Mouse (Mus musculus) erythroblast, embryonic 14.5 days (primary cell): ENCODE measurements around the gene Olfr1124. TPM values are rescaled to one million over a fixed set of nuclear protein-coding genes. Genes with fewer than 3 reads are reported as not detected.

Experiments
- H3K27me3 ChIP-seq: 2 replicates; pipeline ENCODE4 v1.6.1; 2012; ENCODE audit warnings: inconsistent platforms; ENCODE audit not compliant: control insufficient read depth
- H3K36me3 ChIP-seq: 2 replicates; pipeline ENCODE4 v1.6.1; 2012; ENCODE audit warnings: mild to moderate bottlenecking, inconsistent platforms; ENCODE audit not compliant: control insufficient read depth
- H3K4me1 ChIP-seq: 2 replicates; pipeline ENCODE4 v1.6.1; 2012; ENCODE audit warnings: inconsistent platforms; ENCODE audit not compliant: control insufficient read depth
- H3K4me3 ChIP-seq: replicated peaks from 2 replicates; pipeline ENCODE3; 2012; ENCODE audit warnings: moderate library complexity, mild to moderate bottlenecking, inconsistent platforms
- H3K9me3 ChIP-seq: 2 replicates; pipeline ENCODE4 v1.6.1; 2012; ENCODE audit warnings: low read length, inconsistent platforms, mixed read lengths; ENCODE audit not compliant: control insufficient read depth
- GATA1 ChIP-seq: IDR thresholded peaks from 2 replicates; pipeline ENCODE4 v1.6.1; 2012; ENCODE audit warnings: low read length, inconsistent platforms, mixed read lengths
- TAL1 ChIP-seq: IDR thresholded peaks from 3 replicates; pipeline ENCODE4 v1.6.1; 2012; ENCODE audit warnings: low read length, inconsistent platforms, mixed read lengths
- polyA plus RNA-seq: library from polyadenylated mRNA; stranded (reverse); fragments of >175 nt; gene quantifications from 2 replicates; pipeline ENCODE4 v1.2.3, GENCODE M21; 2012

The Olfr1124 gene
- polyA plus RNA-seq, 1 experiment, result not detected

DNA sequence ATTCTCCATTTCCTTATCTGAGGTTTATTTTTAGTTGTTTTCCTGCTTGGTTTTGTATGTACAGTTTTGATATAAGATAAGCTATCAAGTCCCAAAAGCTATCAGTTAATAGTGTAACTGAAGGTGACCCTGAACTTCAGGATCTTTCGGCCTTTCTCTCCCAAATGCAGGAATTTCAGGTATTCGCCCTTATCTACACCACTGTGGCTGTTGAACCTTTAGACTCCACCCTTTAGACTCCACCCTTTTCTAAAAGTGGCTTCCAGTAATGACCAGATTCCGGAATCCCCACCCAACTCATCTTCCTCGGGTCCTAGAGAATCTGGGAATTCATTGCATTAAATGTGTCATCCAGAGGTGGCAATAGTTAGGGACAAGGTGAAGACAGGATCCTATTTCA is 51.1 kb downstream of the Olfr1124 start:
- peaks cover 12% of the 10 kb centered on the region for H3K9me3 ChIP-seq
- no peaks in the 10 kb centered on the region for H3K27me3 ChIP-seq
- TF ChIP-seq TAL1, result no peak
- no peak for TF ChIP-seq GATA1
- no peaks in the 10 kb centered on the region for H3K36me3 ChIP-seq
- H3K4me3 ChIP-seq, result no peak overlapping the region
- H3K4me1 ChIP-seq, result no peaks in the 10 kb centered on the region

DNA sequence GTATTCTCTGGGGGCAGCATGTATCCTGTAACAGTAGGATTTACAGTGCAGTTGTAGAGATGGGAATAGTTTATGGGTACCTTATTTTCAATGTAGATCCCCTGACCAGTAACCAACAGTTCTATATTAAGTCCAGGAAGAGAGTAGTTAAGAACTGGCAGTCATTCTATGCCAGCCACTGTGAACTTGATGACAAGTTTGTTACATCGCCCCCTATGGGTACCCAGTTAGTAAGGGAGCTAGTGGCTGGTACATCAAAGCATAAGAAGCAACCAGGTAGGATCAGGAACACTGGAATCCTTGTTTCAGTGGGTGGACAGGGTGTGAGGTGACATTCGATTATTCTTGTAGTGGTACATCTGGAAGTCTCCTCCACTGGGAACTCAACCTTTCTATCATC is 52.2 kb downstream of the Olfr1124 start:
- no peaks in the 10 kb centered on the region for H3K4me1 ChIP-seq
- H3K36me3 ChIP-seq, result no peaks in the 10 kb centered on the region
- peaks cover 12% of the 10 kb centered on the region for H3K9me3 ChIP-seq
- H3K4me3 ChIP-seq, result no peak overlapping the region
- TF ChIP-seq GATA1, result no peak
- TF ChIP-seq TAL1, result no peak
- H3K27me3 ChIP-seq, result no peaks in the 10 kb centered on the region

Other genes starting within 250 kb of the Olfr1124 start
- gene Olfr1112, start 242.5 kb upstream of the Olfr1124 start, polyA plus RNA-seq, result not detected in 2 replicates
- gene Olfr1113, start 221.3 kb upstream of the Olfr1124 start, polyA plus RNA-seq, result not detected in 2 replicates
- gene Olfr1115, start 182.3 kb upstream of the Olfr1124 start, polyA plus RNA-seq, result not detected in 2 replicates
- under 0.01 TPM in 1 of 2 replicates, not detected in the other for gene Olfr1116, start 162.7 kb upstream of the Olfr1124 start, polyA plus RNA-seq
- gene Olfr1118, start 122.7 kb upstream of the Olfr1124 start, polyA plus RNA-seq, result not detected in 2 replicates
- not detected in 2 replicates for gene Olfr1120, start 75.5 kb upstream of the Olfr1124 start, polyA plus RNA-seq
- 0.04 TPM in 1 of 2 replicates, not detected in the other for gene Olfr1121, start 60.4 kb upstream of the Olfr1124 start, polyA plus RNA-seq
- not detected in 2 replicates for gene Olfr1122, start 44.4 kb upstream of the Olfr1124 start, polyA plus RNA-seq
- not detected in 2 replicates for gene Olfr1123, start 13.6 kb upstream of the Olfr1124 start, polyA plus RNA-seq
- not detected in 2 replicates for gene Olfr1126, start 23.7 kb downstream of the Olfr1124 start, polyA plus RNA-seq
- gene Pramel7, start 66.8 kb downstream of the Olfr1124 start, polyA plus RNA-seq, result 0.03 TPM in 1 of 2 replicates, not detected in the other
- gene Pramel6, start 76.3 kb downstream of the Olfr1124 start, polyA plus RNA-seq, result not detected in 2 replicates
- gene Olfr153, start 101.5 kb downstream of the Olfr1124 start, polyA plus RNA-seq, result not detected in 2 replicates
- gene Olfr1128, start 115.3 kb downstream of the Olfr1124 start, polyA plus RNA-seq, result 0.09 TPM in 1 of 2 replicates, not detected in the other
- gene Olfr1129, start 143.6 kb downstream of the Olfr1124 start, polyA plus RNA-seq, result not detected in 2 replicates
- not detected in 2 replicates for gene Olfr1130, start 175.9 kb downstream of the Olfr1124 start, polyA plus RNA-seq
- gene Olfr1131, start 196.8 kb downstream of the Olfr1124 start, polyA plus RNA-seq, result not detected in 2 replicates
- gene Olfr1132, start 207.3 kb downstream of the Olfr1124 start, polyA plus RNA-seq, result not detected in 2 replicates
- not detected in 2 replicates for gene Olfr1133, start 217.1 kb downstream of the Olfr1124 start, polyA plus RNA-seq
- not detected in 2 replicates for gene Olfr1134, start 228.2 kb downstream of the Olfr1124 start, polyA plus RNA-seq
- gene Olfr1135, start 243.4 kb downstream of the Olfr1124 start, polyA plus RNA-seq, result not detected in 2 replicates